Mouse (Mus musculus) kidney, postnatal 10 days (tissue): ENCODE measurements around the gene Lypd3.

Source experiments
- DNase-seq: peaks from one replicate; pipeline ENCODE4 v3.0.0; 2021; ENCODE audit warnings: mixed read lengths

The Lypd3 gene

GRCm38 (mm10) chr7:24636264-24636663 lies at the start of gene Lypd3:
Lypd3 (plus strand) TSS chr7:24636550.
- DNase-seq: no peak

- DNase-seq: peak; percentile 58
These were observed 49.5 kb upstream of the Lypd3 start for GRCm38 (mm10) chr7:24586828-24587227.

- DNase-seq: peak; percentile 82
These were observed 48.8 kb upstream of the Lypd3 start, which contains the start of the genes Ethe1 and Zfp575 for GRCm38 (mm10) chr7:24587330-24588105. Ethe1 (plus strand) TSS chr7:24587543. Zfp575 (minus strand) TSS chr7:24587641.

- peak; percentile 81 for DNase-seq
These were observed 48.0 kb upstream of the Lypd3 start for GRCm38 (mm10) chr7:24588336-24588735.

GRCm38 (mm10) chr7:24591735-24592134 lies 44.6 kb upstream of the Lypd3 start:
- no peak for DNase-seq

- DNase-seq: no peak
These were observed 44.2 kb upstream of the Lypd3 start for GRCm38 (mm10) chr7:24592163-24592562.

- no peak for DNase-seq
These were observed 43.6 kb upstream of the Lypd3 start for GRCm38 (mm10) chr7:24592781-24593180.

- DNase-seq: peak; percentile 87
These were observed 42.6 kb upstream of the Lypd3 start for GRCm38 (mm10) chr7:24593621-24594308.

GRCm38 (mm10) chr7:24594309-24594803 lies 42.0 kb upstream of the Lypd3 start:
- DNase-seq: peak; percentile 32

GRCm38 (mm10) chr7:24595464-24595863 lies 40.9 kb upstream of the Lypd3 start:
- no peak for DNase-seq

GRCm38 (mm10) chr7:24598121-24598520 lies 38.2 kb upstream of the Lypd3 start:
- DNase-seq: no peak

- DNase-seq: no peak
These were observed 36.9 kb upstream of the Lypd3 start for GRCm38 (mm10) chr7:24599211-24600067.

GRCm38 (mm10) chr7:24600941-24601597 lies 35.3 kb upstream of the Lypd3 start:
- DNase-seq: peak; percentile 99

- DNase-seq: no peak
These were observed 30.8 kb upstream of the Lypd3 start for GRCm38 (mm10) chr7:24605561-24605960.

GRCm38 (mm10) chr7:24606046-24606445 lies 30.3 kb upstream of the Lypd3 start:
- DNase-seq: no peak

GRCm38 (mm10) chr7:24608017-24608416 lies 28.3 kb upstream of the Lypd3 start:
- peak; percentile 73 for DNase-seq

GRCm38 (mm10) chr7:24608561-24608960 lies 27.8 kb upstream of the Lypd3 start:
- no peak for DNase-seq

- DNase-seq: peak; percentile 61
These were observed 26.0 kb upstream of the Lypd3 start, which contains the start of gene Phldb3 for GRCm38 (mm10) chr7:24610144-24610878. Phldb3 (plus strand) TSS chr7:24610763.

GRCm38 (mm10) chr7:24610879-24611494 lies 25.4 kb upstream of the Lypd3 start:
- DNase-seq: peak; percentile 95

- no peak for DNase-seq
These were observed 24.6 kb upstream of the Lypd3 start for GRCm38 (mm10) chr7:24611709-24612108.

GRCm38 (mm10) chr7:24612308-24612910 lies 23.9 kb upstream of the Lypd3 start:
- DNase-seq: no peak
